Mouse (Mus musculus): Measurements from ENCODE around the gene Usp21. TPM values are rescaled to one million over a fixed set of nuclear protein-coding genes. Genes with fewer than 3 reads are reported as not detected.

Usp21 gene
- polyA plus RNA-seq, 1 experiment from 2014 or later = 59.1 TPM

GRCm38 (mm10) chr1:171234126-171234525, 53.7 kb downstream of the Usp21 start, which contains the start of gene Fcer1g:
Gene Fcer1g (minus strand): TSS chr1:171234365.
- Histone ChIP-seq H3K4me1 (ENCODE audit: control insufficient read depth, insufficient read depth, low read length) (no peaks in the 10 kb centered on the region), H3K9me3 (replicated peaks; ENCODE audit: control insufficient read depth, low read length) (no peaks in the 10 kb centered on the region), H3K4me2 (ENCODE audit: low read depth, low read length) (no peak within 1 kb of the TSS), H3K27ac (ENCODE audit: low read length) (no peak within 1 kb of the TSS; the same call in 1 of the 2 replicates), H3K36me3 (ENCODE audit: control insufficient read depth, insufficient read depth, low read length) (peaks cover 36% of the 10 kb centered on the region), H3K9ac (ENCODE audit: low read length) (no peak within 1 kb of the TSS), H3K27me3 (ENCODE audit: control insufficient read depth, insufficient read depth, low read length) (no peaks in the 10 kb centered on the region), H3K4me3 (replicated peaks; ENCODE audit: low read length) (peak within 1 kb of the TSS; percentile 16)
- WGBS = 84% methylated on average over 14 of the region's 14 CpGs
- ATAC-seq (ENCODE audit: insufficient read depth, low FRiP score) = no peak

GRCm38 (mm10) chr1:171232800-171233730, 54.7 kb downstream of the Usp21 start:
- Histone ChIP-seq H3K9me3 (replicated peaks; ENCODE audit: control insufficient read depth, low read length) (no peaks in the 10 kb centered on the region), H3K4me3 (replicated peaks; ENCODE audit: low read length) (peak overlapping the region; percentile 16), H3K9ac (ENCODE audit: low read length) (no peak overlapping the region), H3K4me1 (ENCODE audit: control insufficient read depth, insufficient read depth, low read length) (no peaks in the 10 kb centered on the region), H3K36me3 (ENCODE audit: control insufficient read depth, insufficient read depth, low read length) (peaks cover 30% of the 10 kb centered on the region), H3K27ac (ENCODE audit: low read length) (no peak overlapping the region; the same call in 1 of the 2 replicates), H3K27me3 (ENCODE audit: control insufficient read depth, insufficient read depth, low read length) (no peaks in the 10 kb centered on the region), H3K4me2 (ENCODE audit: low read depth, low read length) (no peak overlapping the region)
- 79% methylated on average over 12 of the region's 12 CpGs for WGBS
- no peak for ATAC-seq (ENCODE audit: insufficient read depth, low FRiP score)

GRCm38 (mm10) chr1:171232348-171232747, 55.4 kb downstream of the Usp21 start:
- WGBS = 82% methylated on average over 5 of the region's 5 CpGs
- H3K4me1 ChIP-seq (ENCODE audit: control insufficient read depth, insufficient read depth, low read length) = no peaks in the 10 kb centered on the region
- no peaks in the 10 kb centered on the region for H3K9me3 ChIP-seq (replicated peaks; ENCODE audit: control insufficient read depth, low read length)
- no peaks in the 10 kb centered on the region for H3K27me3 ChIP-seq (ENCODE audit: control insufficient read depth, insufficient read depth, low read length)
- no peak overlapping the region for H3K4me2 ChIP-seq (ENCODE audit: low read depth, low read length)
- peaks cover 23% of the 10 kb centered on the region for H3K36me3 ChIP-seq (ENCODE audit: control insufficient read depth, insufficient read depth, low read length)
- no peak overlapping the region for H3K27ac ChIP-seq (ENCODE audit: low read length)
- no peak overlapping the region for H3K4me3 ChIP-seq (replicated peaks; ENCODE audit: low read length)
- no peak overlapping the region for H3K9ac ChIP-seq (ENCODE audit: low read length)
- no peak for ATAC-seq (ENCODE audit: insufficient read depth, low FRiP score)

Other genes with a start within 250 kb of the Usp21 start
- 17.7 and 20.2 TPM in 2 replicates for gene Fcgr3, start 223.1 kb downstream of the Usp21 start, polyA plus RNA-seq (2015; fragmentation: Nextera tagmentation; extraction: Ambion mirVana)
- 2.1 and 3.1 TPM in 2 replicates for gene Cfap126, start 174.1 kb downstream of the Usp21 start, polyA plus RNA-seq (2015; fragmentation: Nextera tagmentation; extraction: Ambion mirVana)
- gene Sdhc, start 137.4 kb downstream of the Usp21 start, polyA plus RNA-seq (2015; fragmentation: Nextera tagmentation; extraction: Ambion mirVana) = 282 and 298 TPM in 2 replicates
- gene Mpz, start 137.3 kb downstream of the Usp21 start, polyA plus RNA-seq (2015; fragmentation: Nextera tagmentation; extraction: Ambion mirVana) = 2.4 and 2.9 TPM in 2 replicates
- gene Pcp4l1, start 91.7 kb downstream of the Usp21 start, polyA plus RNA-seq (2015; fragmentation: Nextera tagmentation; extraction: Ambion mirVana) = 44.3 and 46.4 TPM in 2 replicates
- gene Nr1i3, start 74.0 kb downstream of the Usp21 start, polyA plus RNA-seq (2015; fragmentation: Nextera tagmentation; extraction: Ambion mirVana) = 1.7 and 1.8 TPM in 2 replicates
- gene Tomm40l, start 65.5 kb downstream of the Usp21 start, polyA plus RNA-seq (2015; fragmentation: Nextera tagmentation; extraction: Ambion mirVana) = 28.2 and 28.3 TPM in 2 replicates
- gene Apoa2, start 62.9 kb downstream of the Usp21 start, polyA plus RNA-seq (2015; fragmentation: Nextera tagmentation; extraction: Ambion mirVana) = 257 and 347 TPM in 2 replicates
- 68.0 and 77.1 TPM in 2 replicates for gene Fcer1g, start 53.6 kb downstream of the Usp21 start, polyA plus RNA-seq (2015; fragmentation: Nextera tagmentation; extraction: Ambion mirVana)
- 11.0 and 12.8 TPM in 2 replicates for gene Adamts4, start 37.6 kb downstream of the Usp21 start, polyA plus RNA-seq (2015; fragmentation: Nextera tagmentation; extraction: Ambion mirVana)
- 259 and 260 TPM in 2 replicates for gene Ndufs2, start 36.6 kb downstream of the Usp21 start, polyA plus RNA-seq (2015; fragmentation: Nextera tagmentation; extraction: Ambion mirVana)
- 70.6 and 71.5 TPM in 2 replicates for gene B4galt3, start 17.7 kb downstream of the Usp21 start, polyA plus RNA-seq (2015; fragmentation: Nextera tagmentation; extraction: Ambion mirVana)
- gene Ppox, start 6.8 kb downstream of the Usp21 start, polyA plus RNA-seq (2015; fragmentation: Nextera tagmentation; extraction: Ambion mirVana) = 44.6 and 54.5 TPM in 2 replicates
- 100 and 113 TPM in 2 replicates for gene Ufc1, start 7.0 kb upstream of the Usp21 start, polyA plus RNA-seq (2015; fragmentation: Nextera tagmentation; extraction: Ambion mirVana)
- 48.0 and 54.7 TPM in 2 replicates for gene Dedd, start 41.2 kb upstream of the Usp21 start, polyA plus RNA-seq (2015; fragmentation: Nextera tagmentation; extraction: Ambion mirVana)
- 49.6 and 51.3 TPM in 2 replicates for gene Nit1, start 57.7 kb upstream of the Usp21 start, polyA plus RNA-seq (2015; fragmentation: Nextera tagmentation; extraction: Ambion mirVana)
- gene Pfdn2, start 57.7 kb upstream of the Usp21 start, polyA plus RNA-seq (2015; fragmentation: Nextera tagmentation; extraction: Ambion mirVana) = 81.2 and 109 TPM in 2 replicates
- 0.76 and 1.3 TPM in 2 replicates for gene Klhdc9, start 72.8 kb upstream of the Usp21 start, polyA plus RNA-seq (2015; fragmentation: Nextera tagmentation; extraction: Ambion mirVana)
- gene Nectin4, start 82.1 kb upstream of the Usp21 start, polyA plus RNA-seq (2015; fragmentation: Nextera tagmentation; extraction: Ambion mirVana) = 42.8 and 62.7 TPM in 2 replicates
- 2.9 and 3.8 TPM in 2 replicates for gene Arhgap30, start 101.0 kb upstream of the Usp21 start, polyA plus RNA-seq (2015; fragmentation: Nextera tagmentation; extraction: Ambion mirVana)
- 63.4 and 64.7 TPM in 2 replicates for gene Usf1, start 123.3 kb upstream of the Usp21 start, polyA plus RNA-seq (2015; fragmentation: Nextera tagmentation; extraction: Ambion mirVana)
- 7.6 and 8.3 TPM in 2 replicates for gene Tstd1, start 130.9 kb upstream of the Usp21 start, polyA plus RNA-seq (2015; fragmentation: Nextera tagmentation; extraction: Ambion mirVana)
- 137 and 162 TPM in 2 replicates for gene F11r, start 149.5 kb upstream of the Usp21 start, polyA plus RNA-seq (2015; fragmentation: Nextera tagmentation; extraction: Ambion mirVana)
- gene Alyref2, start 215.5 kb upstream of the Usp21 start, polyA plus RNA-seq (2015; fragmentation: Nextera tagmentation; extraction: Ambion mirVana) = 15.7 and 16.3 TPM in 2 replicates
- not detected in 2 replicates for gene Itln1, start 247.3 kb upstream of the Usp21 start, polyA plus RNA-seq (2015; fragmentation: Nextera tagmentation; extraction: Ambion mirVana)